Mouse (Mus musculus) mature B cell (primary cell): ENCODE data around the gene A3galt2.

Experiments used
- in situ Hi-C: fragments of 300-500 bp; cut with MboI; formaldehyde crosslinking; loops from 2 replicates; pipeline ENCODE4 v1.14.3; 2019

The A3galt2 gene

GRCm38 (mm10) chr4:128753571-128753970, 1.6 kb upstream of the A3galt2 start:
- in situ Hi-C loops: no loop called here

- in situ Hi-C loops: no loop called here
Observed at GRCm38 (mm10) chr4:128755900-128756299, 736 bp downstream of the A3galt2 start.

GRCm38 (mm10) chr4:128759214-128759613, 4.0 kb downstream of the A3galt2 start:
- in situ Hi-C loops: no loop called here

- in situ Hi-C loops: no loop called here
Observed at GRCm38 (mm10) chr4:128760029-128760428, 4.9 kb downstream of the A3galt2 start.

- in situ Hi-C loops: no loop called here
Observed at GRCm38 (mm10) chr4:128766929-128767328, 11.8 kb downstream of the A3galt2 start.

GRCm38 (mm10) chr4:128768120-128768519, 13.0 kb downstream of the A3galt2 start:
- in situ Hi-C loops: no loop called here

GRCm38 (mm10) chr4:128769569-128770355, 14.6 kb downstream of the A3galt2 start:
- in situ Hi-C loops: no loop called here

GRCm38 (mm10) chr4:128770698-128771097, 15.5 kb downstream of the A3galt2 start:
- in situ Hi-C loops: no loop called here

GRCm38 (mm10) chr4:128773820-128774219, 18.7 kb downstream of the A3galt2 start:
- in situ Hi-C loops: no loop called here

- in situ Hi-C loops: no loop called here
Observed at GRCm38 (mm10) chr4:128774467-128774866, 19.3 kb downstream of the A3galt2 start.

GRCm38 (mm10) chr4:128776568-128777289, 21.6 kb downstream of the A3galt2 start:
- in situ Hi-C loops: loop anchor here (5.0 kb wide), 1 partner anchor 64 kb away; no protein-coding TSS in a partner anchor

- in situ Hi-C loops: loop anchor here (5.0 kb wide), 1 partner anchor 65 kb away; no protein-coding TSS in a partner anchor
Observed at GRCm38 (mm10) chr4:128777593-128777992, 22.4 kb downstream of the A3galt2 start.

GRCm38 (mm10) chr4:128782037-128782436, 26.9 kb downstream of the A3galt2 start:
- in situ Hi-C loops: no loop called here

- in situ Hi-C loops: no loop called here
Observed at GRCm38 (mm10) chr4:128782645-128783044, 27.5 kb downstream of the A3galt2 start.

- in situ Hi-C loops: no loop called here
Observed at GRCm38 (mm10) chr4:128784950-128785631, 29.9 kb downstream of the A3galt2 start.

- in situ Hi-C loops: no loop called here
Observed at GRCm38 (mm10) chr4:128785921-128786654, 30.9 kb downstream of the A3galt2 start.

GRCm38 (mm10) chr4:128787023-128787939, 32.1 kb downstream of the A3galt2 start:
- in situ Hi-C loops: no loop called here

- in situ Hi-C loops: no loop called here
Observed at GRCm38 (mm10) chr4:128788108-128788507, 32.9 kb downstream of the A3galt2 start.

GRCm38 (mm10) chr4:128789646-128790045, 34.5 kb downstream of the A3galt2 start:
- in situ Hi-C loops: no loop called here

- in situ Hi-C loops: no loop called here
Observed at GRCm38 (mm10) chr4:128793710-128794109, 38.5 kb downstream of the A3galt2 start.

- in situ Hi-C loops: no loop called here
Observed at GRCm38 (mm10) chr4:128794198-128794597, 39.0 kb downstream of the A3galt2 start.
